Mouse (Mus musculus) hindbrain, postnatal 0 days (tissue): ENCODE measurements around the gene Foxj1. TPM values are rescaled to one million over a fixed set of nuclear protein-coding genes. Genes with fewer than 3 reads are reported as not detected.
"Not testable (repeated sequence)": the region's sequence is repeated elsewhere in the genome, so short reads cannot be mapped to it uniquely, and the experiment has no call there.

Source experiments
- ATAC-seq: fragments of 200-750 bp; cut with Nextera tagmentation; 2 replicates; pipeline ENCODE4 v1.8.0; 2017; ENCODE audit warnings: mild to moderate bottlenecking, moderate TSS enrichment, moderate library complexity
- DNase-seq: peaks from one replicate; pipeline ENCODE4 v3.0.0-alpha.2; 2015; ENCODE audit warnings: low spot score
- H3K27ac ChIP-seq: fragments of 300-500 bp; sonication (generic); 2 replicates; pipeline ENCODE4 v1.5.1; 2014; ENCODE audit warnings: mild to moderate bottlenecking
- H3K27me3 ChIP-seq: fragments of 300-500 bp; sonication (generic); 2 replicates; pipeline ENCODE4 v1.6.1; 2014; ENCODE audit warnings: low read length, mixed read lengths; ENCODE audit not compliant: insufficient read depth
- H3K36me3 ChIP-seq: fragments of 300-500 bp; sonication (generic); 2 replicates; pipeline ENCODE4 v1.6.1; 2014; ENCODE audit warnings: low read length, mixed read lengths; ENCODE audit not compliant: insufficient read depth
- H3K4me1 ChIP-seq: fragments of 300-500 bp; sonication (generic); 2 replicates; pipeline ENCODE4 v1.6.1; 2014; ENCODE audit warnings: antibody characterized with exemption, low read length, mixed read lengths; ENCODE audit not compliant: insufficient read depth
- H3K4me2 ChIP-seq: fragments of 300-500 bp; sonication (generic); 2 replicates; pipeline ENCODE4 v1.6.1; 2014; ENCODE audit warnings: low read depth, mild to moderate bottlenecking, low read length, moderate library complexity, mixed read lengths
- H3K4me3 ChIP-seq: fragments of 300-500 bp; sonication (generic); 2 replicates; pipeline ENCODE4 v1.5.1; 2014; ENCODE audit warnings: low read length
- H3K9ac ChIP-seq: fragments of 300-500 bp; sonication (generic); replicated peaks from 2 replicates; pipeline ENCODE4 v1.6.1; 2014; ENCODE audit warnings: mild to moderate bottlenecking, low read length, moderate library complexity, mixed read lengths
- H3K9me3 ChIP-seq: fragments of 300-500 bp; sonication (generic); 2 replicates; pipeline ENCODE4 v1.6.1; 2016; ENCODE audit warnings: low read length, mixed read lengths
- CTCF ChIP-seq: IDR thresholded peaks from 2 replicates; pipeline ENCODE4 v1.5.1; 2016; ENCODE audit warnings: antibody characterized with exemption, control low read depth, low read depth
- WGBS: fragments of 180-500 bp; shearing (Covaris S2); extraction: QIAGEN DNeasy Blood & Tissue Kit; methylation state at CpG from one replicate; pipeline ENCODE4 v1.1.7; 2014; 5-methylcytosine and 5-hydroxymethylcytosine counted together
- polyA plus RNA-seq: library from polyadenylated mRNA; unstranded; fragments of >200 nt; fragmentation: Nextera tagmentation; extraction: Ambion mirVana; gene quantifications from 2 replicates; pipeline ENCODE4 v1.2.1, GENCODE M21; 2015
- total RNA-seq: library from RNA; depleted of rRNA; stranded (reverse); fragments of >200 nt; gene quantifications from 2 replicates; pipeline ENCODE4 v1.2.3, GENCODE M21; 2014; rRNA removed

The Foxj1 gene
- total RNA-seq = 37.6 and 40.0 TPM in 2 replicates
- polyA plus RNA-seq = 15.5 and 16.6 TPM in 2 replicates

- DNase-seq (peak; percentile 97), ATAC-seq (peak; percentile 93)
- Histone ChIP-seq H3K9ac (peak within 1 kb of the TSS; percentile 61), H3K4me2 (peak within 1 kb of the TSS; percentile 99), H3K9me3 (no peaks in the 10 kb centered on the region), H3K4me1 (peaks cover 22% of the 10 kb centered on the region), H3K27me3 (no peaks in the 10 kb centered on the region), H3K4me3 (peak within 1 kb of the TSS; percentile 49), H3K36me3 (no peaks in the 10 kb centered on the region), H3K27ac (peak within 1 kb of the TSS; percentile 86)
- TF ChIP-seq CTCF = peak; percentile 56
- under 1% methylated on average over 50 of the region's 61 CpGs for WGBS
These were observed at the start of gene Foxj1 for GRCm38 (mm10) chr11:116335244-116336036. Gene Foxj1 (minus strand): TSS chr11:116335399.

DNA sequence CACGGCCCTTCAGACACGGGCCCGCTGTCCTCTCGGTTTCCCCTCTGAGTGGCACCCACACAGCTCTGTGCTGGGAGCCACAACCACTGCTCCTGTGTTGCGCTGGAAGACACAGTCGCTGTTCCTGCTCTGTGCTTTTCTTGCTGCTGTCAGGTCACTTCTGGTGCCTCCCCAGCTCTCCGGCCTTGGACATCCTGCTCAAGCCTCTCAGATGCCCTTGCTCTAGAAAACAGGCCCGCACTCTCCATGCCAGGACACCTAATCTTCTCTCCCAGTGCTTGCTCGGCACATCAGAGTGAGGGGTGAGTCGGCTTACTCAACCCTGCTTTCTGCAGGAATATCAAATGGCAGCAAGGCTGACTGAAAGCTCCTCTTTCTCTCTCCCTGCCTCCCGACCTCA, 49.0 kb upstream of the Foxj1 start:
- WGBS = 81% methylated on average over 11 of the region's 11 CpGs
- no peaks in the 10 kb centered on the region for H3K9me3 ChIP-seq
- no peaks in the 10 kb centered on the region for H3K27me3 ChIP-seq
- no peak overlapping the region for H3K27ac ChIP-seq
- no peak overlapping the region for H3K9ac ChIP-seq
- no peak overlapping the region for H3K4me2 ChIP-seq
- H3K36me3 ChIP-seq = no peaks in the 10 kb centered on the region; the same call in 1 of the 2 replicates
- DNase-seq (no peak), ATAC-seq (0 out of 2 replicates have a peak, but pooled peaks have one; percentile 35)
- TF ChIP-seq CTCF = no peak
- peaks cover 11% of the 10 kb centered on the region; the same call in 1 of the 2 replicates for H3K4me1 ChIP-seq
- H3K4me3 ChIP-seq = no peak overlapping the region

DNA sequence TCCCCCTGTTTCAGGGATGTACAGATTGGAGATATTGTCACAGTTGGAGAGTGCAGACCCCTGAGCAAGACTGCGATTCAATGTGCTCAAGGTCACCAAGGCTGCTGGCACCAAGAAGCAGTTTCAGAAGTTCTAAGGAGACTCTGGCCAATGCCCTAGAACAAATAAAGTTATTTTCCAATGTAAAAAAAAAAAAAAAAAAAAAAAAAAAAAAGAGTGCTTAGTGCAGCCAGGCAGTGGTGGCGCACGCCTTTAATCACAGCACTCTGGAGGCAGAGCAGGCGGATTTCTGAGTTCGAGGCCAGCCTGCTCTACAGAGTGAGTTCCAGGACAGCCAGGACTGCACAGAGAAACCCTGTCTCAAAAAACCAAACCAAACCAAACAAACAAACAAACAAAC, 47.9 kb upstream of the Foxj1 start:
- not testable (repeated sequence) for H3K27me3 ChIP-seq, H3K9ac ChIP-seq, H3K9me3 ChIP-seq, ATAC-seq, H3K27ac ChIP-seq, H3K4me3 ChIP-seq, DNase-seq, H3K4me2 ChIP-seq, H3K36me3 ChIP-seq
- 85% methylated on average over 5 of the region's 5 CpGs for WGBS
- peaks cover 11% of the 10 kb centered on the region; the same call in 1 of the 2 replicates for H3K4me1 ChIP-seq

GRCm38 (mm10) chr11:116380767-116381166, 45.6 kb upstream of the Foxj1 start:
- no peak overlapping the region for H3K4me3 ChIP-seq
- peaks cover 4% of the 10 kb centered on the region; the same call in 1 of the 2 replicates for H3K36me3 ChIP-seq
- H3K27ac ChIP-seq = no peak overlapping the region
- no peaks in the 10 kb centered on the region for H3K27me3 ChIP-seq
- DNase-seq (no peak), ATAC-seq (no peak)
- H3K4me1 ChIP-seq = no peaks in the 10 kb centered on the region
- TF ChIP-seq CTCF = no peak
- H3K9ac ChIP-seq = no peak overlapping the region
- H3K4me2 ChIP-seq = no peak overlapping the region
- H3K9me3 ChIP-seq = no peaks in the 10 kb centered on the region
- 91% methylated on average over 7 of the region's 7 CpGs for WGBS

DNA sequence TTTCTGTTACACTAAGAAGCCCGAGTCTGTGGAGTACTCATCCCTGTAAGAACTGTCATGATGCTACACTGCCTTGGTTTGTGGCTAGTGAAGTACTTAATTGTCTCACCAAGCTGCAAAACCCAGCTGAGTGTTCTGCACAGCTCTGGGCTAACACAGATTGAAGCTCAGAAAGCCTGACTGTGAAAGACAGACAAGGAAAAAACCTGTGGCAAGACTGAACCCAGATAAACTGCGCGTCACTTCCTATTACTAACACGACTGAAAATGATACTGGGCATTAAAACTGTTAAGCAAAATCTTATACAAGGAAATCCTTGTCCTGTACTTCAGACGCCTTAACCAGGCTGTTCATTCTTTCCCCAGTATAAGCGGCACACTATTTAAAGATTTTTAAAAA, 44.3 kb upstream of the Foxj1 start:
- no peaks in the 10 kb centered on the region for H3K9me3 ChIP-seq
- H3K4me2 ChIP-seq = no peak overlapping the region
- TF ChIP-seq CTCF = no peak
- no peak overlapping the region for H3K27ac ChIP-seq
- no peak overlapping the region for H3K4me3 ChIP-seq
- DNase-seq (no peak), ATAC-seq (no peak)
- peaks cover 4% of the 10 kb centered on the region; the same call in 1 of the 2 replicates for H3K36me3 ChIP-seq
- H3K27me3 ChIP-seq = no peaks in the 10 kb centered on the region
- 86% methylated on average over 6 of the region's 6 CpGs for WGBS
- no peaks in the 10 kb centered on the region for H3K4me1 ChIP-seq
- H3K9ac ChIP-seq = no peak overlapping the region

- H3K27ac ChIP-seq = no peak overlapping the region
- DNase-seq = no peak
- H3K4me1 ChIP-seq = no peaks in the 10 kb centered on the region
- no peak overlapping the region for H3K9ac ChIP-seq
- H3K27me3 ChIP-seq = no peaks in the 10 kb centered on the region
- 86% methylated on average over 7 of the region's 7 CpGs for WGBS
- H3K9me3 ChIP-seq = no peaks in the 10 kb centered on the region
- H3K36me3 ChIP-seq = peaks cover 4% of the 10 kb centered on the region; the same call in 1 of the 2 replicates
- no peak overlapping the region for H3K4me2 ChIP-seq
- no peak overlapping the region for H3K4me3 ChIP-seq
- ATAC-seq = no peak
- no peak for TF ChIP-seq CTCF
These were observed 41.9 kb upstream of the Foxj1 start for GRCm38 (mm10) chr11:116376945-116377661.
